Mouse (Mus musculus): Measurements from ENCODE around the gene Foxe3.

Foxe3 gene

DNA sequence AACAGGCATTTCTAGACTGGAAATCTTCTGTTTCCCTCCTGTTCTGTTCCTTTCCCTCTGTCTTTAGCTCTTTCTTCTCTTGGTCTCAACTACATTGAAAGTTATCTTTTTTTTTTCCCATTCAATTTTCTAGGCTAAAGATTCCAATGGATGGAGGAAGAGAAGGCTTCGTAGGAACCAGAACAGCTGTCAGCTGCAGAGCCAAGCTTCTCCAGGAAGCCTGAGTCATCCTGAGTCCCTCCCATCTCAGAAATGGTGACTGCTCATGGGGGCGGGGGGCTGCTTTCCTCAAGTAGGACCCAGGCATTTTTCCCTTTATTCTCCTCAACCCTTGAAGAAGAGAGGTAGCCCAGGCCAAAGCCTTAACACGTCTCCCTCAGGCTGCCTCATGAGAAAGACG, 9.8 kb downstream of the Foxe3 start:
- no peak for DNase-seq

DNA sequence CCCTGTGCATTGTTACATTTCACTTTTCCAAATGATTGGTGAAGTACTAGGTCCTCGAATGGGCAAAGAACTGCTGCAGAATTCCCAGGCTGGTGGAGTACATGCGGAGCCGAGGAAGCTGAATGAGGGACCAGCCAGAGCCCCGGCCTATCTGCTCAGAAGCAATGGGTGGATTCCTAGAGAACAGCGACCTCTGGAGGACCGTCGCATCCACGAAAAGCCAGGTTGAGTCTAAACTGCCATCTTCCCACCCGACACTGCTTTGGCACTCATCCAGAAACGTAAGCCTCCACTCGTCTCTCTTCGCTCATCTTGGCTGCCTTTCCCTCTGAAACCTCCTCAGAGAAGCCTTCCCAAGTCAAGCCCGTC, 12.2 kb downstream of the Foxe3 start:
- peak; percentile 60 to 67 for DNase-seq

DNA sequence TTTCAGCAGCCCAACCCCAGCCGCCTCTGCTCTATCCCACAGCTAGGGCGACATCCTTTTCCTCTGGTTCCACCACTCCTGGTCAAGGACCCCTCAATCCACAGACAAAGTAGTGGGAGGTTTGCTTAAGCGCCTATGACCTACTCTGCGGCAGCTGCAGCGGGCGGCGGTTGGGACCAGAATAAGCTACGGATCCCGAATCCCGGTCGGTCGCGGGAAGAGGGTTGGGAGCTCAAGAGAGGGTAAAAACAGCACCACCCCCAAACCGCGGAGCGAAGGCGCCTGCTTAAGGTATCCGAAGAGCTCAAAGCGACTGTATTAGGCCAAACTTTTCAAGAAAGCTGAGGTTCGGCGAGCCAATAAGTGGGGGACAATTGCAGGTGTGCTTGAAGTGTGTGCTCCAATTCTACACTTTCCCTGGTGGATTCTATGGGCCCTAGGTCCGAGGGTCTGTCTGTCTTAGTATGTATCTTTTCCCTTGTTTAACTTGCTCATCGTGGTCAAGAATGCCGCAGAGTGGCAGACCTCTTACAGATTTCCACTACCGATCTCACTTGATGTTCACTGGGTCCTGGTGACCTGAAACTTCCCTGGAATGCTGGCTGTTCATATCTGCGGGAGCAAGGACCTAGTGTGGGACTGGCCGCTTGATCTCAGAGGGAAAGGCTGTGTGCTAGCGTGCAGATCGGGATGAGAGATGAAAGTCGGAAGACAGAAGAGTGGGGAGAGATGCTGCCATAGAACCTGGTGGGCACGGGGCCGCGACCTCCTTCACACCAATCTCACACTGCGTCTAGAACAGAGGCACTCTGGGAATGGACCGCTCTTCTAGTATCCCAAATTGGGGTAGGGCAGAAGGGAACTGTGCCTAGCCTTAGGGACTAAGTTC, 12.9 kb downstream of the Foxe3 start:
- no peak for DNase-seq

DNA sequence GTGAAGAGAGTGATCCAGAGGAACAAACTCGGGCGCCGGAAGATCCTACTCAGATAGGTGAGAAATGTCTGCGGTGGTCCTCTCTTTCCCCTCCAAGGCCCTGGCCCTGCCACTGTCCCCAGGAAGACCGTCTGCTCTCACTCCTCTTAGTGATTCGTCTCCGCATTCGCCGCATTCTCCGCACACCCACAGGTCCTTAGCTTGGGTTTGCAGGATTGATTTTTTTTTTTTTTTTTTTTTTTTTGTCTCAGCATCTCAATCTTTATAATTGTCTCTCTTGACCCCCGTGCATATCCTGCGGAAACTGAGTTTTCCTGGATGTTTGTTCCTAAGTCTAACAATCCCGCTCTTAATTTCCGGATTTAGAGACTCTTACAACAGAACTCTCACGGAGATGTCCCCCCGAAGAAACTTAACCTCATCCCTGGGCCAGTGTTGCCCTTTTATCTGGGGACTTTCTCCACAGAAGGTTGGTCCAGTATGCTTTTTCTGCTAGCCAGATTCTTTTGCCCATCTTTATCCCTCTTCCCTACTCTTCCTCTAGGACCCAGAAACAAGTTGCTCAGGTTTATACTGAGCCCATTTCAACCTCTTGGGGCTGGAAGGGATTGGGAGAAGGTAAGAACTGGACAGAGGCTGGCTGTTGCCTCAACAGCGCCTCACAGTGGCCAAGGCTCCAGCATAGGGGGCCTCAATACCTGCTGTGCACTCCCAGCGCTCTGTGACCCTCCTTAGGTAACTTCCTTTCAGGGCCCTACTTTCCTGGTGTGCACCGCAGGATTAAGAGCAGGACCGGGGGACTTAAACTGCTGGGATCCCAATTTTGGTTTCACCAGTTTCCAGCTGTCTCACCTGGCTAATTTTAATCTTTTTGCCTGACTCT, 16.0 kb downstream of the Foxe3 start:
- DNase-seq: peak; percentile 50 to 53

DNA sequence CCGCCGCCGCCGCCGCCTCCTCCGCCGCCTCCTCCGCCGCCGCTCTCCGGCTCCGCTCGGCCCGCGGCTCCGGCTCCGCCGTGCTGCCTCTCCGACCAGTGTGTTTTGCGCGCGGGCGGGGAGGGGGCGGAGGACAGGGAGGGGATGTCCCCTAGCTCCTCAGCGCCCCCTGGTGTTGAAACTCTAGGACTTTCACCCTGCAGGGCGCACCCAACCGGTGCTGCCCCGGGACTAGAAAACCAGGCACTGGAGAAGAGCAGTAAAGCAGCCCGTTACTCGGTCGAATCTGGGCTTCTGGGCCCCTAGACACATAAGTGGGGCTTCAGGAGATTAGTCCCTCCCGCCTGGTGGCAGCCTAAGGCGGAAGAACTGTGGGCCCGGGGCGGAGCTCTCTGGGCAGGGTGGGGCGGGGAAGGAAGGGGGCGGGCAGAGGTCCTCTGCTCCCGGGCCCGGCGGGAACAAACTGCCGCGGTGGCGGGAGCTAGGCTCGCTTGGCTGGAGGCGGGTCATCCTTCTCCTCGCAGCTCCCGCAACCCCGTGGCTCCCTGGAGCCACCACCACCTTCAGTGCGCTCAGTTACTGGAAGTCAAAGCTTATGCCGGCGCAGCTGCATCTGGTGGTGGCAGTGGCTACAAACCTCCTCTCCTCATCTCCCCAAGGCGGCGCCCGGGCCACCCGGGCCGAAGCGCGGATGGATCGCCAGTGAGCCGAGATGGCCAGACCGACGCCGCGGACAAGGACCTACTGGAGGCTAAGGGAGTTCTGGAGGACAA, 16.8 kb downstream of the Foxe3 start, which contains the start of gene Foxd2:
Gene Foxd2 (minus strand): TSS at position 45 of the 773 bp plus-strand sequence.
- DNase-seq: peak; percentile 88 to 93

DNA sequence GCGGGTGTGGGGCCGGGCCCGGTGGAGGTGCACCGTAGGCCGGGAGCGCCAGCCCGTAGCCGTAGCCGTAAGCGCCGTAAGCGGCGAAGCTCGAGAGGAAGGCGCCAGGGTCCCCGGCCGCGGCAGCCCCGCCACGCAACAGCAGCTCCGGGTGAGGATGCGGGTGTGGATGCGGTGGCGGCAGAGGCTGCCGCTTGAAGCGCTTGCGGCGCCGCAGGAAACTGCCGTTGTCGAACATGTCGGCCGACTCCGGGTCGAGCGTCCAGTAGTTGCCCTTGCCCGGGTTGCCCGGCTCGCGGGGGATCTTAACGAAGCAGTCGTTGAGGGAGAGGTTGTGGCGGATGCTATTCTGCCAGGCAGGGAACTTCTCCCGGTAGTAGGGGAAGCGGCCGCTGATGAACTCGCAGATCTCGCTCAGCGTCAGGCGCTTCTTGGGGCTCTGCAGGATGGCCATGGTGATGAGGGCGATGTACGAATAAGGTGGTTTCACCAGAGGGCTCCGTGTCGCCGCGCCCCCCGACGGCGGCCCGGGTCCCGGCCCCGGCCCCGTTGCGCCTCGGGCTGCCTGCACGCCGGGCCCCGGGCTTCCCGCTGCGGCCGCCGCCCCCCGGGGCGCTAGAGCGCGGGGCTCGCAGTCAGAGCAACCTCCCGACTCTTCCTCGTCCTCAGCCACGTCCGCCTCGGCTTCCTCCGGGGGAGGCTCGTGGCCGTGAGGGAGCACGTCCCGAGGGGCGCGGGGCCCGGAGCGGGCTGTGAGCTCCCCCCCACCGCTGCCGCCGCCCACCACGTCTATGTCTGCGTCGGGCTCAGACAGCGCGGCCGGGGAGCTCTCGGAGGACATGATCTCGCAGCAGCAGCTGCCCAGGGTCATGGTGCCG, 17.6 kb downstream of the Foxe3 start:
- peak in 1 of 2 experiments; percentile 22 for DNase-seq

DNA sequence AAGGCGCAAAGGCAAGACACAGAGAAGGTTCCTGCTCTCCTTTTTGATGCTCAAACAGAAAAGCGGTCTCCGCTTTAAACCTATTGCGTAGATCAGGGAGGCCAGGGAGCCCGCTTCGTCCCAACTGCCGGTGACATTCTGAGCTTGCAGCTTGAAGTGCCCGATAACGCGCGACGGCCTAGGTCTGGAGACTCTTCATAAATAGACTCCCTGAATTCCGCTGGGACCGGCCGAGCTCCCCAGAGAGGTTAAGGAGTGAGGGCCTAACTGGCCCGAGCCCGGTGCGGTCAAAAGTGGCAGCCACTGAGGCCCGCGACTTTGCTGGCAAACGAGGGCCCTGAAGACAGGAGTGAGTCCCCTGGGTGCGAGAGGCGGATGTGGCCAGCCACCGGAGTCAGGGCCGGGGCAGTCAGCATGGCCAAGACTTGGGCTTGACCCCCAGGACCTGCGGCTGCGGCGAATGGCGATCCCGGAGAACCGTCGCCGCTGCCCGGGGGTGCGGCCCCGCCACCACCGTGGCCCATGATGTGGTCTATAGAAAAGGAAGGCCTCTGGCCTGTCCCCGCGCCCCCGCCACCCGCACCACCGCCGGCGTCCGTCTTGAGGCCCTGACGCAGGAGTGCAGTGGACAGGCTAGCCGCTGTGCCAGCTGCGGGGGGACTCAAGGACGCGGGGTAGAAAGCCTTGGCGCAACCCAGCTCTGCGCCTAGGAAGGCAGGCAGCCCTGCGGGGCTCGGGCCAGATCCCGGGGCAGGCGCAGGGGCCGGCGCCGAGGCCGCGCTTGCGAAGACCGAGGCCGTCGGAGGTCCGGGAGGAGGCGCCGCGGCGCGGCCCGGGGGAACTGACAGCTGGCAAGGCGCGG, 18.5 kb downstream of the Foxe3 start:
- DNase-seq: peak; percentile 17 to 48

DNA sequence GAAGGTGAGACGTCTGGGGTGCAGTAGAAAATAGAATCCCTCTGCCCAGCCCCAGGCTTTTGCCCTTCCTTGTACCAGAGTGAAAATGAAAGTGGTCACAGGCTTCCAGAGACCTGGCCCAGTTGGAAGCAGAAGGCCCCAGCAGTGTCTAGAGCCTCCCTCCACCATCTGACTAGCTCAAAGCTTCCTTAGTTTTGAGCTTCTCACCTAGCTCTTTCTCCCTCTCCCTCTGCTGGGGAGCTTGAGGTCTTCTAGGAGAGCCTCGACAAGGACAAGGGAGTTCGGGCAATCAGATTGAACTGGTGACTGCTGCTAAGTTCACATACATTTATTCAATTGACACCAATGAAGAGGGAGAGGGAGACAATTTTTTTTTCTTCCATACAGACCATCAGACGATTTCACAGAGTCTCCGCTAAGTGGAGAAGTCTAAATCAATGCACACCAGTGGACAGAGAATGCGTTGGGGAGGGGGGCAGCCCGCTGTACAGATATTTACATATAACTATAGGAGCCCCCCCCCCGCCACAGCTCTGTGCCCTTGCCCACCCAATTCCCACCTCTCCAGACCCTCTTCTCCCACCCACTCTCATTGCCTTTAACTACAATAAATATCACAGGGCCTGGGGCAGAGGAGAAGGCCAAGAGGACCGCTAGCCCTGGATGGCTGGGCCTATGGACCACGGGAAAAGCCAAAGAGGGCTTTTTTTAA, 19.7 kb downstream of the Foxe3 start:
- DNase-seq: no peak

DNA sequence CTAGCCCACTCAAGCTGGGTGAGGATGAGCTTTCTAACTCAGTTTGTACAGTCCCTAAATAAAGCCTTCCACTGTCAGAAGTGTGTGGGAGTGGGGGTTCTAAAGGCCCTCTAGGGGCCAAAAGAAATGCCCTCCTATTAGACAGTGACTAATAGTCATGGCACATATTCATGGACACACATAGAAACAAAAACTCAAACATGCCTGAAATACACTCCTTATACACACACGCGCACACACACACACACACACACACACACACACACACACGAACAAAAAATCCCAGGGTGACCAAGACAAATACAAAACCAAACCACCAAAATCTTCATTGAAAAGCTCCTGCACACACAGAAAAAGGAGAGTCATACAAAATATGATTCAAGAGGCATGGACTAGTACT, 20.3 kb downstream of the Foxe3 start:
- DNase-seq: no peak

DNA sequence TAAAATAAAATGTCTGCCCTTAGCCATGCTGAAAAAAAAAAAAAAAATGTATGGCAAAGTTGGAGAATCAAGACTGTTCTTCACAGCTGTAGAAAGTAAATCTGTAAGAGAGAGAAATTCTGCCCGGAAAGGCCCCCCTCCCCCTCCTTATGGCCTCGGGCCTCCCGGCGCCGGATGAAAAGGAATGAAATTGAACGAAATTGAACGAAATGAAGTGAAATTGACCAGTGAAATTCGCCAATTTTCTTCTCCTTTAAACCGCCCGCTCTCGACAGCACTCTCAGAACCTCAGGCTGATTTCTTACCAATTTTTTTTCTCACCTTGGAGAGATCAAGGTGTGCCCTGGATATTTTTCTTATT, 22.4 kb downstream of the Foxe3 start:
- DNase-seq: no peak

DNA sequence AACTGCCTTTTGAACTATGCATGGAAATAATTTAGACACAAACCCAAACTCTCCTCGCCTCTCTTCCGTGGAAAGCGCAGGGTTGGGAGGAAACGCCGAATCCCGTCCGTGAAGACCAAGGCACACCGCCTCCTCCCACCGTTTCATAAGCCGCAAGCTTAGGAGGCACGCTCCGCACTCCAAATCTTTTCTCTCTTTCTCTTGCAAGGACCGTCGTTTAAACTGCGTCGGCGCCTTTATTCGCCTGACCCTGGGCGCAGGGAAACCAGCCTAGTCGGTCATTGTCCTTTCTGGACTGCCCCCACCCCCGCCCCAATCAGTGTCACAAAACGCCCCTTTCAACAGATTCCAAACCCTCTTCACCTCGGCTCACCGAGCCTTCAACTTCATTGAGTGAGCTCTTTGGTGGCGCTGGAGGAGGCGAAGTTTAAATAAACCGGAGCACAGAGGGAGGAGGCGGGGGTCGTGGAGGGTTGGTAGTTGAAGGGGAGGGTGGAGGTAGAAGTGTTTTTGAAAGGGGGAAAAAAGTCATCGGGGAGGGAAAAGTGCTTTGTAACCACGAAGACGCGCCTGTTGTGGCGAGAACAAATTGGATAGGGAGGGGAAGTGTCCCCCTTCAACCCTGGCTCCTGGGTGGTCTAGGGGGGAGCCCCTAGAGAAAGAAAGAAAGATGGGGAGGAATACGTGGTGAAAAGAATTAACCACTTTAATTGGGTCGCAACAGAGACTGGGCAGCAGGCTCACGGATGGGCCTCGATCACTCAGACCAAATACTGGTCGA, 23.0 kb downstream of the Foxe3 start:
- no peak for DNase-seq

DNA sequence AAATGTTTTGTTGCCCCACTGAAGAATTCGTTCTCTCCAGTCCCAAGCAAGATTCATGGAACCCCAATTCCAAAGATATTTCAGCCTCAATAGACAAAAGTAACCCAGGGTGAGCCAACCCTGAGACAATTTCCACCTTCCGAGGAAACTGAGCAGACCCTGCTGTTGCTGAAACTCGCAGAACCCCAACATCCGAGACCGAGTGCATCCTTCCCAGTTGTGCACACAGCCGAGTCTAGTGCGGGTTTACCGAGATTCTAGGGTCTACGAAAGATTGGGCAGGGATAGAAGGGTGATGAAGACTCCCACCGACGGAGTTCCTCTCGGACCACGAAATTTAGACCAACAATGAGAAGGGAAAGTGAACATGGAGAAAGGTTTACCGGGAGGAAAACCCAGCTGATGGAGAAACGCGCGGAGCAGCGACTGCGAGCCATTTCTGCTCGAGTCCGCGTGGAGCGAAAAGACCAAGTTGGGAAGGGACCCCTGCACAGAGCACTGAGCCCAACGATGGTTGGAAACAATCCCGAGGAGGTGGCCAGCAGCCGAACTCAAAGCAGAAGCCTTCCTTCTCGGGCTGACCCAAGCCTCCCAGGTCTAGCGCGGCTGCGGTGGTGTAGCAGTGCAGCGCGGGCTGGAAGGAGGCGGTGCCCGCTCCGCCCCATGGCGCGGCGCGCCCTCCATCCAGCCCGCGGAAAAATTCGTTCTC, 24.0 kb downstream of the Foxe3 start:
- peak in 1 of 2 experiments; percentile 8 for DNase-seq

DNA sequence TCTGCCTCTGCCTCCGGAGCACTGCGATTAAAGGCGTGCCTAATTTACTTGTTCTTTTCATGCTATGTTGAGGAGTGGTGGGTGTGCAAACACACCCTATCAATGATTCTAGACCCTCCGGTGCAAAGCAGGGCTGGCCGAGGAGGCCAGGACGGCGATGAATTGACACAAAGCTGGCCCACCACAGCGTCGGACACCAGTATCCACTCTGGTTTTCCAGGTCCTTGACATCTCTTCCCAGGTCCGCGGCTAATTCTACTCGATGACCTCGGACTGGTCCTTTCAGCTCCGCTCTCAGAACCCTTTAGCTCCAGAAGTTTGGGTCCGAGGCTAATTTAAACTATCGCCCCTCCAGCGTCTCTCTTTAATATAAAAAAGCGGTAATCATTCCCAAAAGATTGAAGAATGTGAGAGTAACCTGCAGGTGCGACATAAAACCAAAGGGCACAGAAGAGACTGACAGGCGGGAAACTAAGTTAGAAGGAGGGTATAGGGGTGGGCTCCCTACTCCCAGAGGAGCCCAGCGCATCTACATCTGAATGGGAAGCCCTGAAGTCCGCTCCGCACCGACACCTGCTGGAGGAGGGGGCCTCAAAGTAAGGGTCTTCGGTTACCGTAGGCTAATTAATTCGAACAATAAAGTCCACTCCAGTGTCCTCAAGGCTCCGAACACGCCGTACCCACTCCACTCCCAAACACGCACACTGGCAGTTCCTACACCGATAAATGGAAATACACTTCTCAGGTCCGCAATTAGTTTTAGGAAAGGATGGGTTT, 24.8 kb downstream of the Foxe3 start:
- DNase-seq: no peak

DNA sequence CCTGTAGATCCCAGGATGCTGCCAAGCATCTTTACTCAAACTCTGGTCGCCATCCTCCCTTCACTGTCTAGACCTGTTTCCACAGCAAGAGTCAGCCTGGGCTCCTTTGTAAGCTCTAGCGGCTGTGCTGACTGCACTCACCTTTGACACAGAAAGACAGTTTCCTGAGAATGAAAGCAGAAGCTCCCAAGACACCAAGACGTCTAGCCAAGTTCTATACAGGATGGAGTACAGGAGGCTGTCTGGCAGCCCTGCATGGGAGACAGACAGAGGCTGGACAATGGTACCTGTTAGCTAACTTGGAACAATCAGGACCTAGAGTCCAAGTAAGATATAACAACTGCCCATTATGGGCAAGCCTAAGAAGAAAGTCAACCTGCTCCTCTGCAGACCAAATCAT, 25.9 kb downstream of the Foxe3 start:
- DNase-seq: no peak

DNA sequence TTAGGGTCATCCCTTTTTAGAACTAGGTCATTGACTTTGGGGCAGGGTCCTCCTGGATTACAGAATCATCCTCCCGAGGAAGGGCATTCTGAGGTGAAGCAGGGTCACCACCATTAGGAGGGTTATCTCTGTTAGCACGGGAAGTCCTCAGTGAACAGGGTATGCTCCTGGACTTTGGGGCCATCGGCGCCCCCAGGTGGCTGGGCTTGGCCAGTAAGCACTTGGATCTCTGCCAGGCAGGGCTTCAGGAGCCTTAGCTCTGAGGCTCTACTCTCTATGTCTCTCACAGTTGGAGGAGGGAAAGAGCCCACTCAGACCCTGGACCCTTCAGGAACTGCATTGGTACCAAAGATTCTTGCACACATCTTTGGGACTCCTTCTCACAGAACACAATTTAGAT, 28.0 kb downstream of the Foxe3 start:
- peak in 1 of 2 experiments; percentile 39 for DNase-seq

DNA sequence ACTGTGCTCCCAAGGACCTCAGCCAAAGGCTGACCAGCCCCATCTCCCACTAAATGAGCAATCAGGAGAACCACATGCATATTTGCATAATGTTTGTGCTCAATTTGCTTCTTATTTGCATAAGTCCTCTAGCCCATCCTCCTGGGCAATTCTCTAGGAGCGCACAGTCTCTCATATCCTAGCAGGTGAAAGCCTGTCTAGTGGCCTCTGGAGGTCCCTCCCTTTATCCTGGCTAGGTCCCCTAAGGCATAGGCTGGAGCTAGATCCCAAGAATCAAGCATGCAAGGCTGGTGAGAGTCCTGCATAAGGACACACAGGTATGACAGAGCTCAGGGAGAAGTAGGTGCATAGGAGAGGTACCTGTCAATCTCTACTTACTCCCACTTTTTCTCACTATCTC, 43.6 kb downstream of the Foxe3 start:
- no peak for DNase-seq

DNA sequence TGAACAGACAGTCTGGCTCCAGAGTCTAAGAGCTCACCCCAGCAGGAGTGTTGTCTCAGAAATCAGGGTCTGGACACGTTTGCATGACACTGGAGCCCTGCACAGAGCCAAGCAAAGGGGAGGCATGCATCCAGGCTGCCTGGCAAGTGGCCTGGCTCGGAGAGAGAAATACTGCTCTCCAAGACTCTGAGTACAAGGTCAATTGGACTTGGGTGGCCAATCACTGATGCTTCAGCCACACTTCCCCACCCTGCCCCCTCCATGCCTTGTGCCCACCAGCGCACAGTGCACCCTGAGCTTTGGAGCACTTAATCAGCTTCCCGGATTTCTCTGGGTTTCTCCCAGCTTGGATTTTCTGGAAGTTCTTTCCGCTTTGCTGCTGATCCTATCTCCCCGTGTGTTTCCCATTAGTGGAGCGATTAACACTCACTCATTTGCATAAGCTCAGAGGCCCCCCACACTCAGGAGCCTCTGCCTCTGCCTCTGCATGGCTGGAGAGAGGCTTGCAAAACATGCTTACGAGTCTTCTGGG, 49.3 kb downstream of the Foxe3 start:
- DNase-seq: no peak

Measured in kidney, postnatal 25 days (tissue).